Mouse (Mus musculus) midbrain, embryonic 14.5 days (tissue): Measurements from ENCODE around the gene Ubr7. TPM values are rescaled to one million over a fixed set of nuclear protein-coding genes. Genes with fewer than 3 reads are reported as not detected.

Experiments
- ATAC-seq: fragments of 200-750 bp; cut with Nextera tagmentation; 2 replicates; pipeline ENCODE4 v1.8.0; 2017; ENCODE audit warnings: moderate number of reproducible peaks, moderate library complexity; ENCODE audit not compliant: low FRiP score, low TSS enrichment
- DNase-seq: peaks from one replicate; pipeline ENCODE4 v3.0.0-alpha.2; 2015
- H3K27ac ChIP-seq: fragments of 300-500 bp; sonication (generic); replicated peaks from 2 replicates; pipeline ENCODE4 v1.5.1; 2014; ENCODE audit warnings: mild to moderate bottlenecking, low read depth, low read length, moderate library complexity
- H3K27me3 ChIP-seq: fragments of 300-500 bp; sonication (generic); 2 replicates; pipeline ENCODE4 v1.6.1; 2014; ENCODE audit warnings: low read length, control low read depth, mixed read lengths; ENCODE audit not compliant: control insufficient read depth, insufficient read depth
- H3K36me3 ChIP-seq: fragments of 300-500 bp; sonication (generic); 2 replicates; pipeline ENCODE4 v1.6.1; 2014; ENCODE audit warnings: low read length, control low read depth; ENCODE audit not compliant: control insufficient read depth, insufficient read depth
- H3K4me1 ChIP-seq: fragments of 300-500 bp; sonication (generic); 2 replicates; pipeline ENCODE4 v1.6.1; 2014; ENCODE audit warnings: mild to moderate bottlenecking, antibody characterized with exemption, low read length, control low read depth; ENCODE audit not compliant: control insufficient read depth, insufficient read depth
- H3K4me2 ChIP-seq: fragments of 300-500 bp; sonication (generic); 2 replicates; pipeline ENCODE4 v1.6.1; 2014; ENCODE audit warnings: mild to moderate bottlenecking, low read length, moderate library complexity
- H3K4me3 ChIP-seq: fragments of 300-500 bp; sonication (generic); replicated peaks from 2 replicates; pipeline ENCODE4 v1.5.1; 2014; ENCODE audit warnings: low read depth, low read length
- H3K9ac ChIP-seq: fragments of 300-500 bp; sonication (generic); replicated peaks from 2 replicates; pipeline ENCODE4 v1.6.1; 2014; ENCODE audit warnings: mild to moderate bottlenecking, low read length, moderate library complexity
- H3K9me3 ChIP-seq: fragments of 300-500 bp; sonication (generic); 2 replicates; pipeline ENCODE4 v1.6.1; 2016; ENCODE audit warnings: low read length, control low read depth, mixed read lengths; ENCODE audit not compliant: control insufficient read depth
- WGBS: fragments of 180-500 bp; shearing (Covaris S2); extraction: QIAGEN DNeasy Blood & Tissue Kit; methylation state at CpG from one replicate; pipeline ENCODE4 v1.1.7; 2014; 5-methylcytosine and 5-hydroxymethylcytosine counted together
- polyA plus RNA-seq: library from polyadenylated mRNA; unstranded; fragments of >200 nt; fragmentation: Nextera tagmentation; extraction: Ambion mirVana; gene quantifications from 2 replicates; pipeline ENCODE4 v1.2.1, GENCODE M21; 2014

Ubr7 gene
- polyA plus RNA-seq, 1 experiment from 2014 or later, result 47.1 TPM

GRCm38 (mm10) chr12:102739096-102739495 lies 18.7 kb upstream of the Ubr7 start:
- Histone ChIP-seq H3K9me3 (no peaks in the 10 kb centered on the region), H3K4me3 (no peak overlapping the region), H3K9ac (no peak overlapping the region), H3K4me1 (peaks cover 11% of the 10 kb centered on the region; the same call in 1 of the 2 replicates), H3K27ac (no peak overlapping the region), H3K36me3 (peaks cover 3% of the 10 kb centered on the region; the same call in 1 of the 2 replicates), H3K27me3 (no peaks in the 10 kb centered on the region), H3K4me2 (no peak overlapping the region)
- ATAC-seq, result no peak
- WGBS, result 85% methylated on average over 5 of the region's 5 CpGs
- DNase-seq, result no peak

GRCm38 (mm10) chr12:102740285-102740684 lies 17.5 kb upstream of the Ubr7 start:
- Histone ChIP-seq H3K4me2 (no peak overlapping the region), H3K27me3 (no peaks in the 10 kb centered on the region), H3K4me1 (peaks cover 20% of the 10 kb centered on the region), H3K36me3 (peaks cover 3% of the 10 kb centered on the region; the same call in 1 of the 2 replicates), H3K9ac (no peak overlapping the region), H3K27ac (no peak overlapping the region), H3K4me3 (no peak overlapping the region), H3K9me3 (no peaks in the 10 kb centered on the region)
- no peak for ATAC-seq
- peak; percentile 62 for DNase-seq
- WGBS, result 67% methylated on average over 3 of the region's 3 CpGs

- Histone ChIP-seq H3K4me3 (no peak overlapping the region), H3K9me3 (no peaks in the 10 kb centered on the region)
Measured at GRCm38 (mm10) chr12:102742056-102742455, 15.7 kb upstream of the Ubr7 start.

GRCm38 (mm10) chr12:102743036-102743588 lies 14.7 kb upstream of the Ubr7 start:
- under 1% methylated on average over 33 of the region's 33 CpGs for WGBS
- peaks cover 17% of the 10 kb centered on the region for H3K36me3 ChIP-seq
- H3K9me3 ChIP-seq, result no peaks in the 10 kb centered on the region
- H3K4me1 ChIP-seq, result peaks cover 20% of the 10 kb centered on the region
- H3K27me3 ChIP-seq, result no peaks in the 10 kb centered on the region
- ATAC-seq (peak; percentile 68), DNase-seq (no peak)
- H3K9ac ChIP-seq, result peak overlapping the region; percentile 93
- peak overlapping the region; percentile 86 for H3K4me2 ChIP-seq
- H3K4me3 ChIP-seq, result peak overlapping the region; percentile 84
- H3K27ac ChIP-seq, result peak overlapping the region; percentile 93

More at GRCm38 (mm10) chr12:102742056-102742455, 15.7 kb upstream of the Ubr7 start:
- H3K4me2 ChIP-seq, result peak overlapping the region; percentile 86
- no peak overlapping the region for H3K27ac ChIP-seq
- 0 out of 2 replicates have a peak overlapping the region, but pooled peaks have one; percentile 93 for H3K9ac ChIP-seq
- 90% methylated on average over 7 of the region's 7 CpGs for WGBS
- ATAC-seq (no peak), DNase-seq (no peak)
- peaks cover 20% of the 10 kb centered on the region for H3K4me1 ChIP-seq
- peaks cover 10% of the 10 kb centered on the region for H3K36me3 ChIP-seq
- H3K27me3 ChIP-seq, result no peaks in the 10 kb centered on the region

- peak within 1 kb of the TSS; percentile 93 for H3K27ac ChIP-seq
- H3K9me3 ChIP-seq, result no peaks in the 10 kb centered on the region
- peaks cover 21% of the 10 kb centered on the region for H3K36me3 ChIP-seq
- H3K9ac ChIP-seq, result peak within 1 kb of the TSS; percentile 93
- DNase-seq (peak; percentile 96), ATAC-seq (peak; percentile 97)
- peaks cover 20% of the 10 kb centered on the region for H3K4me1 ChIP-seq
- peak within 1 kb of the TSS; percentile 86 for H3K4me2 ChIP-seq
- H3K4me3 ChIP-seq, result peak within 1 kb of the TSS; percentile 84
- H3K27me3 ChIP-seq, result no peaks in the 10 kb centered on the region
- under 1% methylated on average over 63 of the region's 63 CpGs for WGBS
Measured at GRCm38 (mm10) chr12:102743589-102744574, 13.9 kb upstream of the Ubr7 start, which contains the start of the genes Moap1 and Tmem251. TSS of gene Moap1 (minus strand) at chr12:102743661. TSS of gene Tmem251 (plus strand) at chr12:102743762.

GRCm38 (mm10) chr12:102744839-102745238 lies 12.9 kb upstream of the Ubr7 start:
- H3K9ac ChIP-seq, result no peak overlapping the region
- H3K9me3 ChIP-seq, result no peaks in the 10 kb centered on the region
- H3K36me3 ChIP-seq, result peaks cover 21% of the 10 kb centered on the region
- 65% methylated on average over 6 of the region's 6 CpGs for WGBS
- DNase-seq, result no peak
- H3K4me3 ChIP-seq, result no peak overlapping the region
- no peaks in the 10 kb centered on the region for H3K27me3 ChIP-seq
- H3K4me2 ChIP-seq, result peak overlapping the region; percentile 86
- no peak overlapping the region for H3K27ac ChIP-seq
- no peak for ATAC-seq
- H3K4me1 ChIP-seq, result peaks cover 20% of the 10 kb centered on the region

GRCm38 (mm10) chr12:102748256-102748655 lies 9.5 kb upstream of the Ubr7 start:
- no peak overlapping the region for H3K4me3 ChIP-seq
- H3K9ac ChIP-seq, result no peak overlapping the region
- no peak for ATAC-seq
- H3K9me3 ChIP-seq, result no peaks in the 10 kb centered on the region
- WGBS, result 87% methylated on average over 3 of the region's 3 CpGs
- H3K27ac ChIP-seq, result no peak overlapping the region
- peaks cover 9% of the 10 kb centered on the region for H3K4me1 ChIP-seq
- H3K36me3 ChIP-seq, result peaks cover 18% of the 10 kb centered on the region
- H3K27me3 ChIP-seq, result no peaks in the 10 kb centered on the region
- no peak for DNase-seq
- no peak overlapping the region for H3K4me2 ChIP-seq

GRCm38 (mm10) chr12:102756304-102756703 lies 1.5 kb upstream of the Ubr7 start:
- no peak overlapping the region for H3K27ac ChIP-seq
- H3K36me3 ChIP-seq, result peaks cover 4% of the 10 kb centered on the region
- WGBS, result 87% methylated on average over 7 of the region's 7 CpGs
- ATAC-seq (no peak), DNase-seq (peak; percentile 15)
- peak overlapping the region; percentile 72 for H3K4me3 ChIP-seq
- peak overlapping the region; percentile 65 for H3K4me2 ChIP-seq
- no peaks in the 10 kb centered on the region for H3K27me3 ChIP-seq
- H3K9ac ChIP-seq, result no peak overlapping the region; the same call in 1 of the 2 replicates
- H3K4me1 ChIP-seq, result peaks cover 19% of the 10 kb centered on the region
- no peaks in the 10 kb centered on the region for H3K9me3 ChIP-seq
